Mouse (Mus musculus) cerebellum, adult (tissue): ENCODE measurements around the gene Nkx1-1.
A peak's percentile ranks its signal among the peaks of the same experiment; 100 is the strongest.

Experiments used
- ATAC-seq: cut with Nextera tagmentation; 2 replicates; pipeline ENCODE4 v1.9.2; 2017; ENCODE audit warnings: mild to moderate bottlenecking, moderate library complexity, mixed read lengths; ENCODE audit not compliant: insufficient number of reproducible peaks, low FRiP score, low TSS enrichment

Nkx1-1 gene

GRCm38 (mm10) chr5:33427461-33427860 lies 6.3 kb downstream of the Nkx1-1 start:
- no peak for ATAC-seq

GRCm38 (mm10) chr5:33420313-33420712 lies 13.5 kb downstream of the Nkx1-1 start:
- no peak for ATAC-seq

- ATAC-seq, result no peak
Measured at GRCm38 (mm10) chr5:33400819-33401218, 33.0 kb downstream of the Nkx1-1 start.

- ATAC-seq, result no peak
Measured at GRCm38 (mm10) chr5:33396828-33397227, 36.9 kb downstream of the Nkx1-1 start.

- ATAC-seq, result no peak
Measured at GRCm38 (mm10) chr5:33395693-33396092, 38.1 kb downstream of the Nkx1-1 start.

GRCm38 (mm10) chr5:33393803-33394202 lies 40.0 kb downstream of the Nkx1-1 start:
- ATAC-seq, result peak; percentile 65

GRCm38 (mm10) chr5:33387550-33387949 lies 46.2 kb downstream of the Nkx1-1 start:
- ATAC-seq, result peak; percentile 52; the same call in 1 of the 2 replicates
